Mouse (Mus musculus): ENCODE data around the gene Rpl29. TPM values are rescaled to one million over a fixed set of nuclear protein-coding genes. Genes with fewer than 3 reads are reported as not detected.
A peak's percentile ranks its signal among the peaks of the same experiment; 100 is the strongest.

Rpl29 gene
- total RNA-seq, 2 experiments from 2014 or later = 381 to 733 TPM

GRCm38 (mm10) chr9:106469317-106469716 lies 40.1 kb downstream of the Rpl29 start:
- no peak for ATAC-seq (replicated peaks; ENCODE audit: low FRiP score, poor library complexity, severe bottlenecking)

- no peak for ATAC-seq (replicated peaks; ENCODE audit: low FRiP score, poor library complexity, severe bottlenecking)
Measured at GRCm38 (mm10) chr9:106469776-106470175, 40.5 kb downstream of the Rpl29 start.

GRCm38 (mm10) chr9:106470991-106471750 lies 41.9 kb downstream of the Rpl29 start:
- no peak for ATAC-seq (replicated peaks; ENCODE audit: low FRiP score, poor library complexity, severe bottlenecking)

GRCm38 (mm10) chr9:106471892-106472291 lies 42.6 kb downstream of the Rpl29 start:
- ATAC-seq (replicated peaks; ENCODE audit: low FRiP score, poor library complexity, severe bottlenecking) = no peak

- ATAC-seq (replicated peaks; ENCODE audit: low FRiP score, poor library complexity, severe bottlenecking) = no peak
Measured at GRCm38 (mm10) chr9:106472321-106472720, 43.1 kb downstream of the Rpl29 start.

GRCm38 (mm10) chr9:106473081-106473752 lies 44.0 kb downstream of the Rpl29 start:
- no peak for ATAC-seq (replicated peaks; ENCODE audit: low FRiP score, poor library complexity, severe bottlenecking)

GRCm38 (mm10) chr9:106473753-106474105 lies 44.5 kb downstream of the Rpl29 start:
- no peak for ATAC-seq (replicated peaks; ENCODE audit: low FRiP score, poor library complexity, severe bottlenecking)

- no peak for ATAC-seq (replicated peaks; ENCODE audit: low FRiP score, poor library complexity, severe bottlenecking)
Measured at GRCm38 (mm10) chr9:106474456-106474855, 45.2 kb downstream of the Rpl29 start.

GRCm38 (mm10) chr9:106475046-106475445 lies 45.8 kb downstream of the Rpl29 start:
- no peak for ATAC-seq (replicated peaks; ENCODE audit: low FRiP score, poor library complexity, severe bottlenecking)

- no peak for ATAC-seq (replicated peaks; ENCODE audit: low FRiP score, poor library complexity, severe bottlenecking)
Measured at GRCm38 (mm10) chr9:106475663-106476001, 46.4 kb downstream of the Rpl29 start, which contains the start of gene Rrp9. TSS of gene Rrp9 (plus strand) at chr9:106475963.

- no peak for ATAC-seq (replicated peaks; ENCODE audit: low FRiP score, poor library complexity, severe bottlenecking)
Measured at GRCm38 (mm10) chr9:106476002-106476923, 47.0 kb downstream of the Rpl29 start.

GRCm38 (mm10) chr9:106476924-106477484 lies 47.8 kb downstream of the Rpl29 start, which contains the start of gene Parp3:
TSS of gene Parp3 (minus strand) at chr9:106476949.
- peak; percentile 95 for ATAC-seq (replicated peaks; ENCODE audit: low FRiP score, poor library complexity, severe bottlenecking)

GRCm38 (mm10) chr9:106477649-106478048 lies 48.4 kb downstream of the Rpl29 start:
- no peak for ATAC-seq (replicated peaks; ENCODE audit: low FRiP score, poor library complexity, severe bottlenecking)

GRCm38 (mm10) chr9:106478101-106478500 lies 48.8 kb downstream of the Rpl29 start:
- no peak for ATAC-seq (replicated peaks; ENCODE audit: low FRiP score, poor library complexity, severe bottlenecking)

GRCm38 (mm10) chr9:106480541-106480940 lies 51.3 kb downstream of the Rpl29 start:
- no peak for ATAC-seq (replicated peaks; ENCODE audit: low FRiP score, poor library complexity, severe bottlenecking)

- ATAC-seq (replicated peaks; ENCODE audit: low FRiP score, poor library complexity, severe bottlenecking) = no peak
Measured at GRCm38 (mm10) chr9:106481075-106481474, 51.8 kb downstream of the Rpl29 start.
